Mouse (Mus musculus) cerebellum, adult 9-11 months (tissue): Measurements from ENCODE around the gene Ttc30a2.

ENCODE experiments used
- DNase-seq: peaks from one replicate; pipeline ENCODE4 v3.0.0; 2022

Gene Ttc30a2

DNA sequence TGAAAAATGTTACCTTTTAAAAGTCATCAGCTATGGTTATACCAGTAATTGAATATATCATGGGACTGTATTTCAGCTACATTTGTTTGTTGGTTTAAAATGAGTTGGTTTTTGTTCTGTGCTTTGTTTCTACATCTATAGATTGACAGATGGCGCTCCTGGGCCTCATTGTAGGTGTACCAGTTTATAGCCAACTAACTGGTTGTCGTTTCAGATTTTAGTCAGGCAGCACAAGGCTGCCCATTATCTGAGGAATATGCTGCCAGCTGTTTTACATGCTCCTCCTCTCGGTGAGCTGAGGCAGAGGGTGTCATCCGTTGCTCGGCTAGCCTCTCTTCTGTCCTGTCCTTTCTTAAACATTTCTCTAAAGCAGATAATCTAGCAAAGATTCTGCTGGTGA, 51.9 kb downstream of the Ttc30a2 start:
- no peak for DNase-seq
